Mouse (Mus musculus) MEL (cell line): Measurements from ENCODE around the gene Fam78b.

Experiments
- BHLHE40 ChIP-seq: IDR thresholded peaks from 2 replicates; pipeline ENCODE4 v1.6.1; 2012; ENCODE audit warnings: low read depth, mild to moderate bottlenecking, inconsistent platforms, low read length, improper control_type of control experiment, borderline replicate concordance
- CTCF ChIP-seq, 3 experiments: IDR thresholded peaks in 2 of 3; conservative IDR thresholded peaks in 1 of 3; 2 replicates each; pipeline ENCODE4 v1.5.1; 2011 to 2012; ENCODE audit warnings: low read length in 3 of 3, low read depth in 2 of 3, mild to moderate bottlenecking in 2 of 3, improper control_type of control experiment in 1 of 3, inconsistent platforms in 1 of 3, mixed read lengths in 1 of 3, moderate library complexity in 1 of 3; ENCODE audit not compliant: control insufficient read depth in 1 of 3, insufficient read depth in 1 of 3, poor library complexity in 1 of 3, severe bottlenecking in 1 of 3
- E2F4 ChIP-seq: IDR thresholded peaks from 2 replicates; pipeline ENCODE4 v1.6.1; 2011; ENCODE audit warnings: low read depth, low read length, improper control_type of control experiment, borderline replicate concordance
- EP300 ChIP-seq, 2 experiments: IDR thresholded peaks; 2 replicates each; pipeline ENCODE4 v1.6.1; 2011; ENCODE audit warnings: improper control_type of control experiment in 2 of 2, low read length in 2 of 2, low read depth in 1 of 2, mild to moderate bottlenecking in 1 of 2
- ETS1 ChIP-seq: IDR thresholded peaks from 2 replicates; pipeline ENCODE4 v1.6.1; 2012; ENCODE audit warnings: low read depth, mild to moderate bottlenecking, inconsistent platforms, low read length, improper control_type of control experiment, moderate library complexity
- GABPA ChIP-seq: IDR thresholded peaks from 2 replicates; pipeline ENCODE4 v1.6.1; 2012; ENCODE audit warnings: low read depth, mild to moderate bottlenecking, inconsistent platforms, low read length, improper control_type of control experiment, moderate library complexity
- GATA1 ChIP-seq: IDR thresholded peaks from 2 replicates; pipeline ENCODE4 v1.6.1; 2011; ENCODE audit warnings: low read depth, low read length, improper control_type of control experiment
- MAX ChIP-seq: IDR thresholded peaks from 2 replicates; pipeline ENCODE4 v1.6.1; 2011; ENCODE audit warnings: low read length, improper control_type of control experiment
- NRF1 ChIP-seq: IDR thresholded peaks from 2 replicates; pipeline ENCODE4 v1.6.1; 2014; ENCODE audit warnings: low read depth, mild to moderate bottlenecking, inconsistent platforms, low read length, improper control_type of control experiment, moderate library complexity; ENCODE audit not compliant: poor library complexity, insufficient read depth, severe bottlenecking
- POLR2A ChIP-seq, 2 experiments: IDR thresholded peaks; 2 replicates each; pipeline ENCODE4 v1.6.1; 2011 to 2012; ENCODE audit warnings: low read length in 2 of 2, mild to moderate bottlenecking in 2 of 2, control low read depth in 1 of 2, improper control_type of control experiment in 1 of 2, low read depth in 1 of 2, moderate library complexity in 1 of 2; ENCODE audit not compliant: control insufficient read depth in 1 of 2, insufficient read depth in 1 of 2, poor library complexity in 1 of 2
- RAD21 ChIP-seq: IDR thresholded peaks from 2 replicates; pipeline ENCODE4 v1.6.1; 2011; ENCODE audit warnings: mild to moderate bottlenecking, low read depth, low read length, improper control_type of control experiment
- TCF12 ChIP-seq: IDR thresholded peaks from 2 replicates; pipeline ENCODE4 v1.6.1; 2014; ENCODE audit warnings: low read depth, mild to moderate bottlenecking, inconsistent platforms, low read length, improper control_type of control experiment, moderate library complexity
- ZC3H11A ChIP-seq: IDR thresholded peaks from 2 replicates; pipeline ENCODE4 v1.6.1; 2012; ENCODE audit warnings: low read depth, mild to moderate bottlenecking, inconsistent platforms, low read length, improper control_type of control experiment
- ZMIZ1 ChIP-seq: IDR thresholded peaks from 2 replicates; pipeline ENCODE4 v1.6.1; 2012; ENCODE audit warnings: low read depth, mild to moderate bottlenecking, inconsistent platforms, low read length, improper control_type of control experiment, moderate library complexity

DNA sequence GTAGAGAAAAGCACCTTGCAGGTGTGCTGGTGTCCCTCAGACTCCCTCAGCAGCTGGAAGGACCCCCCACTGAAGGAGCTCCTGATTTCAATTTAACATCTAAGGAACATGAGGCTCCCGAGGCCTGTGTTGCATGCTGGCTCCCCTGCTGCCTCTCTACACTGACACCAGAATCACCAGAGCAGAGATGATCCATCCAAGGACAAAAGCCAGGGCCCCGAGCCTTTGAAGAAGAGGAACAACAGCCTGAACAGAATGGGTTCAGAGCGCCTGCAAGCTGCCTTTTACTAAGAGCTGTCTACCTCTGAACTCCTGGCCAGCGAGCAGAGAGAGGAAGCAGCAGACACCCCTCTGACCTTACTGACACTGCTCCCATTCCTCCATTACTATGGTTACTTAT lies 64.3 kb downstream of the Fam78b start:
- TF ChIP-seq NRF1 (no peak), POLR2A (IDR thresholded peaks at IDR 0.05; ENCODE audit: control insufficient read depth in 1 of 2, insufficient read depth in 1 of 2, low read depth in 1 of 2, low read length in 2 of 2, poor library complexity in 1 of 2) (no peak), CTCF (IDR thresholded peaks at IDR 0.05 in 2 of 3, conservative IDR thresholded peaks at IDR 0.05 in 1 of 3; ENCODE audit: control insufficient read depth in 1 of 3, insufficient read depth in 1 of 3, low read depth in 2 of 3, low read length in 3 of 3, poor library complexity in 1 of 3, severe bottlenecking in 1 of 3) (no peak), RAD21 (no peak), BHLHE40 (no peak), E2F4 (no peak), ETS1 (no peak), EP300 (IDR thresholded peaks at IDR 0.05; ENCODE audit: low read depth in 1 of 2, low read length in 2 of 2) (no peak), GABPA (no peak), ZMIZ1 (no peak), TCF12 (no peak), ZC3H11A (no peak), GATA1 (no peak), MAX (no peak)
